Mouse (Mus musculus) heart, embryonic 12.5 days (tissue): ENCODE measurements around the gene Snx21. TPM values are rescaled to one million over a fixed set of nuclear protein-coding genes. Genes with fewer than 3 reads are reported as not detected.

Source experiments
- ATAC-seq: fragments of 200-750 bp; cut with Nextera tagmentation; 2 replicates; pipeline ENCODE4 v1.8.0; 2017; ENCODE audit warnings: moderate TSS enrichment, moderate library complexity; ENCODE audit not compliant: insufficient number of reproducible peaks, low FRiP score
- H3K27ac ChIP-seq: fragments of 300-500 bp; sonication (generic); 2 replicates; pipeline ENCODE4 v1.5.1; 2016; ENCODE audit warnings: mild to moderate bottlenecking, moderate library complexity; ENCODE audit not compliant: poor library complexity, severe bottlenecking
- H3K27me3 ChIP-seq: fragments of 300-500 bp; sonication (generic); replicated peaks from 2 replicates; pipeline ENCODE4 v1.6.1; 2016; ENCODE audit warnings: mild to moderate bottlenecking, moderate library complexity
- H3K36me3 ChIP-seq: fragments of 300-500 bp; sonication (generic); 2 replicates; pipeline ENCODE4 v1.6.1; 2016; ENCODE audit warnings: mild to moderate bottlenecking, moderate library complexity
- H3K4me1 ChIP-seq: fragments of 300-500 bp; sonication (generic); replicated peaks from 2 replicates; pipeline ENCODE4 v1.6.1; 2016; ENCODE audit warnings: mild to moderate bottlenecking
- H3K4me2 ChIP-seq: fragments of 300-500 bp; sonication (generic); 2 replicates; pipeline ENCODE4 v1.6.1; 2016; ENCODE audit warnings: mild to moderate bottlenecking, moderate library complexity
- H3K4me3 ChIP-seq: fragments of 300-500 bp; sonication (generic); 2 replicates; pipeline ENCODE4 v1.5.1; 2016; ENCODE audit warnings: mild to moderate bottlenecking
- H3K9ac ChIP-seq: fragments of 300-500 bp; sonication (generic); 2 replicates; pipeline ENCODE4 v1.6.1; 2016; ENCODE audit warnings: mild to moderate bottlenecking, moderate library complexity
- H3K9me3 ChIP-seq: fragments of 300-500 bp; sonication (generic); replicated peaks from 2 replicates; pipeline ENCODE4 v1.6.1; 2016; ENCODE audit warnings: mild to moderate bottlenecking, moderate library complexity
- WGBS: fragments of 180-500 bp; shearing (Covaris S2); methylation state at CpG from one replicate; pipeline ENCODE4 v1.1.7; 2016; 5-methylcytosine and 5-hydroxymethylcytosine counted together
- polyA plus RNA-seq: library from polyadenylated mRNA; unstranded; fragments of >200 nt; fragmentation: Nextera tagmentation; extraction: Ambion mirVana; gene quantifications from 2 replicates; pipeline ENCODE4 v1.2.1, GENCODE M21; 2016

The Snx21 gene
- polyA plus RNA-seq, 1 experiment from 2014 or later = 31.7 TPM

- H3K4me1 ChIP-seq = peaks cover 29% of the 10 kb centered on the region
- 74% methylated on average over 7 of the region's 7 CpGs for WGBS
These were observed 1.6 kb upstream of the Snx21 start for GRCm38 (mm10) chr2:164783926-164784581.

GRCm38 (mm10) chr2:164784869-164785420, 678 bp upstream of the Snx21 start:
- Histone ChIP-seq H3K9ac (peak overlapping the region; percentile 83), H3K4me1 (peaks cover 29% of the 10 kb centered on the region), H3K4me3 (peak overlapping the region; percentile 66), H3K36me3 (peaks cover 14% of the 10 kb centered on the region), H3K9me3 (no peaks in the 10 kb centered on the region), H3K4me2 (peak overlapping the region; percentile 78), H3K27ac (peak overlapping the region; percentile 86), H3K27me3 (no peaks in the 10 kb centered on the region)
- ATAC-seq = no peak
- 11% methylated on average over 7 of the region's 7 CpGs for WGBS

More at GRCm38 (mm10) chr2:164783926-164784581, 1.6 kb upstream of the Snx21 start:
- Histone ChIP-seq H3K9me3 (no peaks in the 10 kb centered on the region), H3K4me2 (no peak overlapping the region), H3K27me3 (no peaks in the 10 kb centered on the region), H3K27ac (no peak overlapping the region), H3K4me3 (no peak overlapping the region), H3K9ac (no peak overlapping the region), H3K36me3 (peaks cover 9% of the 10 kb centered on the region; the same call in 1 of the 2 replicates)
- no peak for ATAC-seq

GRCm38 (mm10) chr2:164786388-164786885, 814 bp downstream of the Snx21 start:
- Histone ChIP-seq H3K9ac (peak overlapping the region; percentile 83), H3K27ac (peak overlapping the region; percentile 86), H3K9me3 (no peaks in the 10 kb centered on the region), H3K4me1 (peaks cover 29% of the 10 kb centered on the region), H3K4me2 (peak overlapping the region; percentile 78), H3K27me3 (no peaks in the 10 kb centered on the region), H3K4me3 (peak overlapping the region; percentile 66), H3K36me3 (peaks cover 28% of the 10 kb centered on the region)
- ATAC-seq = no peak; the same call in 1 of the 2 replicates
- 4% methylated on average over 15 of the region's 15 CpGs for WGBS

DNA sequence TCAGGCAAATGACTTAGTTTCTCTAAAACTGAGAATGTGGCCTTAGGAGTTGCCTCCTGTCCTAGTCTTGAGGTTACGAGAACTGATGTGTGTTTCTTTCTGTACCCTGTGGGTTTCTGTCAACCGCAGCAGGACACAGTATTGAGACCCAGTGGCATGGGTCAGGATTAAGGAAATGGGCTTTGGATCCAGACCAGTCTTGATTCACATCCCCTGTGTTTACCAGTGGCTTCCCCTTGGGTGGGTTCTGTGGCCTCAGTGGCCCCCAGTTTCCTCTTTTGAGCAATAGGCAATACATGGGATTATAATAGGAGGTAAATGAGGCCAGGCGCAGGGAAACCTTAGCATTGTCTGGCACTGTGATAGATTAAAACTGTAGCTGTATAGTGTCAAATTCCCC, 1.4 kb downstream of the Snx21 start:
- Histone ChIP-seq H3K36me3 (peaks cover 34% of the 10 kb centered on the region), H3K9ac (peak overlapping the region; percentile 83), H3K4me3 (peak overlapping the region; percentile 66), H3K4me2 (peak overlapping the region; percentile 78), H3K9me3 (no peaks in the 10 kb centered on the region), H3K27ac (0 out of 2 replicates have a peak overlapping the region, but pooled peaks have one; percentile 25), H3K4me1 (peaks cover 29% of the 10 kb centered on the region), H3K27me3 (no peaks in the 10 kb centered on the region)
- 88% methylated on average over 3 of the region's 3 CpGs for WGBS
- ATAC-seq = no peak

DNA sequence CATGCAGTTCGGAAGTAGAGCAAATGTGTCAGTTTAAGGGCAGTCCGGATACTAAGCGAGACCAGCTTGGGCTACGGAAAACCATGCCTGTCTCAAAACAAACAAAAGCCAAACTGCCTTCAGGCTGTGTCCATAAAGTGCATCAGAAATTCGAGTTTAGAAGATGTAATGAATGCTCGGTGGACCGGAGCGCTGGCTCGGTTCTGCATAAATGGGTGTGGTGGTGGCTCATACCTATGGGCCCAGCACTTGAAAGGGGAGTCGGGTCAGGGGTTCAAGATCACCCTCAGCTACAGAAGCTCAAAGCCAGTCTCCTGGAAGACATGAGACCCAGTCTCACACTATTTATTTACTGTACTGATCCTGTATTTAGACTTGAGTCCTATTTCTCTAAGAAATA, 2.2 kb downstream of the Snx21 start:
- Histone ChIP-seq H3K4me2 (0 out of 2 replicates have a peak overlapping the region, but pooled peaks have one; percentile 4), H3K4me1 (peaks cover 30% of the 10 kb centered on the region), H3K9ac (0 out of 2 replicates have a peak overlapping the region, but pooled peaks have one; percentile 8), H3K4me3 (no peak overlapping the region), H3K27ac (no peak overlapping the region), H3K9me3 (no peaks in the 10 kb centered on the region), H3K27me3 (no peaks in the 10 kb centered on the region), H3K36me3 (peaks cover 41% of the 10 kb centered on the region)
- 83% methylated on average over 10 of the region's 10 CpGs for WGBS
- no peak for ATAC-seq

DNA sequence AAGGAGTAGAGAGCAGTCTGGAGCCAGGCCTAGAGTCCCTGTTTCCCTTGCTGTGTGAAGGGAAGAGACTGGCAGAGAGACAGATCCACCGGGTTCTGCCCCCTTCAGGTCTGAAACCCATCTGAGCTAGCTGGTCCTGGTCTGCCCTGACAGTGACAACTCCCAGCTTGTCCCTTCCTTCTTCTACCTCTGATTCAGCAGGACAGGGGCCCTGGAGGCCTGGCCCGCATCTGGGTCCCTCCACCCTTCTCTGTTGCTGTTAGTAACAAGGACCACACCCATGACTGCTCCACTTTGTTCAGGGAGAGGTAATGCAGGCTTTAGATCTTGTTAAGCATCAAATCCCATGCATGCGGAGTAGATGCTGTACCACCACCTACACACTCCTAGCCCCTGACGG, 2.8 kb downstream of the Snx21 start:
- H3K4me3 ChIP-seq = no peak overlapping the region
- no peak overlapping the region for H3K4me2 ChIP-seq
- H3K9me3 ChIP-seq = no peaks in the 10 kb centered on the region
- H3K27ac ChIP-seq = no peak overlapping the region
- H3K9ac ChIP-seq = 0 out of 2 replicates have a peak overlapping the region, but pooled peaks have one; percentile 31
- no peak for ATAC-seq
- 59% methylated on average over 4 of the region's 4 CpGs for WGBS
- peaks cover 47% of the 10 kb centered on the region for H3K36me3 ChIP-seq
- no peaks in the 10 kb centered on the region for H3K27me3 ChIP-seq
- H3K4me1 ChIP-seq = peaks cover 36% of the 10 kb centered on the region

GRCm38 (mm10) chr2:164790451-164790850, 4.8 kb downstream of the Snx21 start:
- peaks cover 35% of the 10 kb centered on the region for H3K4me1 ChIP-seq
- no peak for ATAC-seq
- H3K9me3 ChIP-seq = no peaks in the 10 kb centered on the region
- no peak overlapping the region for H3K4me3 ChIP-seq
- no peaks in the 10 kb centered on the region for H3K27me3 ChIP-seq
- no peak overlapping the region for H3K9ac ChIP-seq
- 67% methylated on average over 4 of the region's 4 CpGs for WGBS
- no peak overlapping the region for H3K4me2 ChIP-seq
- no peak overlapping the region for H3K27ac ChIP-seq
- peaks cover 58% of the 10 kb centered on the region for H3K36me3 ChIP-seq

DNA sequence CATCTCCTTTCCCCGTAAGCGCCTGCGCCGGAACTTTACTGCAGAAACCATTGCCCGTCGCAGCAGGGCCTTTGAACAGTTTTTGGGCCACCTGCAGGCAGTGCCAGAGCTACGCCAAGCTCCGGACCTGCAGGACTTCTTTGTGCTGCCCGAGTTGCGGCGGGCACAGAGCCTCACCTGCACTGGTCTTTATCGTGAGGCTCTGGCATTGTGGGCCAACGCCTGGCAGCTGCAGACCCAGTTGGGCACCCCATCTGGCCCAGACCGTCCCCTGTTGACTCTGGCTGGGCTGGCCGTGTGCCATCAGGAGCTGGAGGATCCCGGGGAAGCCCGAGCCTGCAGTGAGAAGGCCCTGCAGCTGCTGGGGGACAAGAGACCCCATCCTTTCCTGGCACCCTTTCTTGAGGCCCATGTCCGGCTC, 6.2 kb downstream of the Snx21 start:
- Histone ChIP-seq H3K4me3 (no peak overlapping the region), H3K27me3 (no peaks in the 10 kb centered on the region), H3K9me3 (no peaks in the 10 kb centered on the region), H3K36me3 (peaks cover 72% of the 10 kb centered on the region), H3K4me2 (no peak overlapping the region), H3K4me1 (peaks cover 31% of the 10 kb centered on the region), H3K27ac (no peak overlapping the region), H3K9ac (no peak overlapping the region)
- 87% methylated on average over 18 of the region's 18 CpGs for WGBS
- no peak for ATAC-seq

DNA sequence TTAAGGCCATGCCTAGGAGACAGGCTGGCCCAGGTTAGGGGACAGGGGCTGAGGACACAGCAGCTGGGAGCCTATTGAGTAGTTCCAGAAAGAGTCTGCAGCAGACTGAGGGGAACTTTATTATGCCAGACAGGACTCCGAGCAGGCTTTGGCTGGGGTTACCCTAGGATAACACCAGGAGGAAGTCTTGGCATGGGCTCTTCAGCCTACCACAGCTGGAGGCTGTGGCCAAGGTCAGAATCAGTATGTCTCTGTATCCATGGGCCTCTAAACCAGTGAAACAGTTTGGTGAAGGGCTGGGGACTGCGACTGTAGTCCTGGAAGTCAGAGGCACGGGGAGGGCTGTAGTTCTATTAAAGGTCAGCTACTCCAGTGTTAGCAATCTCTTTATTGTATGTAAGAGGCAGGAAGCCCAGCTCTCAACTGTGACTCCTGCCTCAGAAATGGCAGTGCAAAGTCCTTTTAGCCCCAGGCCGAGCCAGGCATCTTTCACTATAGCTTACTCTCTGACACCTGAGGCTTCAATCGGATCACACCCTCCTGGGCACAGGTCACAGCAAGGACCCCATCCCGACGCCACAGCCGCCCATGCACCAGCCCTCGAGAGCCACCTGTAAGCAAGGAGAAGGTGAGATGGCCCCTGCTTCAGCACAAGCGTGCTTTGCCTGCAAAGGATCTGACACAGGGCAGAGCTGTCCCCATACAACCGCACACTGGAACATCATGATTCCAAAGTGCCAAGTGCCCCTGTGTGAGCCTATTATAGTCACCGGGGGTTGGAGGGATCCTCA, 7.0 kb downstream of the Snx21 start:
- no peaks in the 10 kb centered on the region for H3K9me3 ChIP-seq
- ATAC-seq = no peak
- H3K27ac ChIP-seq = peak overlapping the region; percentile 68
- peak overlapping the region; percentile 48; the same call in 1 of the 2 replicates for H3K9ac ChIP-seq
- H3K36me3 ChIP-seq = peaks cover 76% of the 10 kb centered on the region
- H3K4me1 ChIP-seq = peaks cover 25% of the 10 kb centered on the region
- no peak overlapping the region for H3K4me2 ChIP-seq
- H3K4me3 ChIP-seq = no peak overlapping the region
- 83% methylated on average over 12 of the region's 12 CpGs for WGBS
- H3K27me3 ChIP-seq = no peaks in the 10 kb centered on the region

GRCm38 (mm10) chr2:164793236-164793635, 7.6 kb downstream of the Snx21 start:
- no peaks in the 10 kb centered on the region for H3K27me3 ChIP-seq
- peak overlapping the region; percentile 48 for H3K9ac ChIP-seq
- H3K27ac ChIP-seq = peak overlapping the region; percentile 68
- no peaks in the 10 kb centered on the region for H3K9me3 ChIP-seq
- no peak overlapping the region for H3K4me3 ChIP-seq
- peaks cover 79% of the 10 kb centered on the region for H3K36me3 ChIP-seq
- 0 out of 2 replicates have a peak, but pooled peaks have one; percentile 20 for ATAC-seq
- WGBS = 45% methylated on average over 3 of the region's 3 CpGs
- H3K4me1 ChIP-seq = peaks cover 21% of the 10 kb centered on the region
- H3K4me2 ChIP-seq = no peak overlapping the region

DNA sequence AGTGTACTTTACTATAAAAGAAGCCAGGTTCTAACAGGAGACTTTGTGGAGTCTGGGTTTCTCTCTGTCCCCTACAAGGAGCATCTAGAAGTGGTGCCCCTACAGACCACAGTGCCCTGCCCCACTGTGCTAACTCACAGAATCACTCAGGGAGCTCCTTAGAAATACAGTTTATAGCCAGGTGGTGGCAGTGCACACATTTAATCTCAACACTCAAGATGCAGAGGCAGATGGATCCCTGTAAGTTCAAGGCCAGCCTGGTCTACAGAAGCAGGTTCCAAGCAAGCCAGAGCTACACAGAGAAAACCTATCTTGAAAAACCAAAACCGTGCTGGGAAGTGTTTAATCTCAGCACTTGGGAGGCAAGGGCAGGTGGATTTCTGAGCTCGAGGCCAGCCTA, 8.1 kb downstream of the Snx21 start:
- Histone ChIP-seq H3K4me1 (peaks cover 15% of the 10 kb centered on the region), H3K4me2 (no peak overlapping the region), H3K27ac (peak overlapping the region; percentile 68), H3K27me3 (no peaks in the 10 kb centered on the region), H3K4me3 (no peak overlapping the region), H3K9me3 (no peaks in the 10 kb centered on the region), H3K9ac (peak overlapping the region; percentile 48; the same call in 1 of the 2 replicates), H3K36me3 (peaks cover 80% of the 10 kb centered on the region)
- ATAC-seq = no peak
- WGBS = 87% methylated on average over 2 of the region's 2 CpGs
